Mouse (Mus musculus): ENCODE measurements around the gene Tspan18.

DNA sequence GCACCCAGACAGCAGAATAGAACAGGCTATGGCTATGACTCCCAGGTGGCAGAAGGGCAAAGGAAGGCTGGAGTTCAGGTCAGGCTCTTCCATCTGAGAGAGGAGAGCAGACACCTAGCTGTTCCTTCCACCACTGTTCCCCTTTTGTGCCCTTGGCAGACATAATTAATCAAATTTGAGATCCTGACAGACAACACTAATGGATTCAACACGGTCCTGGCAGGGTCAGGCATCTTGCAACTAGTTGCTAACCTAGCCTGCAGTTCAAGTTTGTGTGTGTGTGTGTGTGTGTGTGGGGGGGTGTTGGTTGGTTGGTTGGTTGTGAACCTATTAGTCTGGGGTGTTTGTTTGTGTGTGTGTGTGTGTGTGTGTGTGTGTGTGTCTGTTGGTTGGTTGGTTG, 131.5 kb downstream of the Tspan18 start:
- TF ChIP-seq CTCF (IDR thresholded peaks at IDR 0.05; ENCODE audit: low read depth) = no peak
- no peak for TF ChIP-seq EP300 (IDR thresholded peaks at IDR 0.05; ENCODE audit: low read depth)

All from liver, embryonic 14.5 days (tissue).